Mouse (Mus musculus): ENCODE data around the gene Satl1. TPM values are rescaled to one million over a fixed set of nuclear protein-coding genes. Genes with fewer than 3 reads are reported as not detected.

Satl1 gene
- not detected for polyA plus RNA-seq (2015; fragmentation: Illumina TruSeq; extraction: RNeasy Lipid Tissue Mini Kit (QIAGEN cat#74804); ENCODE audit: low read depth, low replicate concordance)

DNA sequence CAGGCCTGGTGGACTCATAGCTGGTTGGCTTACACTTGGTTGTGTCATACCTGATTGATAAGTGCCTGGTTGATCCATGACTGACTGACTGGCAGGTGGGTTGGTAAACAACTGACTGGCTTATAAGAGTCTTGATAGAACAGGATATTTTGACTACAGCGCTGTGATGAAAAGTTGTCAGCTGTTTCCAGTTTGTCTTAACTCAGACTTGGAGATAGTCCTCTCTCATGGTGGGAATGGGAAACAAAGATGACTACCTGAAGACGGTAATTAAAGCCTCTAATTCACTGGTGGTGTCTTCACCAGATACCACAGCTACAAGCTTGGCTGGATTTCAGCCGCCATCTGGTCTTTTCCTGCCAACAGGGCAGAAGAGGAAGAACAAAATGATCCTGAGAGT, at the start of gene Satl1:
Gene Satl1, minus strand, starts transcription at position 101 of the 400 bp plus-strand sequence.

Other genes starting within 250 kb of the Satl1 start
- not detected for gene 4933403O08Rik, start 167.7 kb downstream of the Satl1 start, polyA plus RNA-seq (2015; fragmentation: Illumina TruSeq; extraction: RNeasy Lipid Tissue Mini Kit (QIAGEN cat#74804); ENCODE audit: low read depth, low replicate concordance)
- 7.5 TPM for gene Apool, start 95.4 kb downstream of the Satl1 start, polyA plus RNA-seq (2015; fragmentation: Illumina TruSeq; extraction: RNeasy Lipid Tissue Mini Kit (QIAGEN cat#74804); ENCODE audit: low read depth, low replicate concordance)
- not detected for gene 2010106E10Rik, start 88.5 kb upstream of the Satl1 start, polyA plus RNA-seq (2015; fragmentation: Illumina TruSeq; extraction: RNeasy Lipid Tissue Mini Kit (QIAGEN cat#74804); ENCODE audit: low read depth, low replicate concordance)
- 9.5 TPM for gene Zfp711, start 193.7 kb upstream of the Satl1 start, polyA plus RNA-seq (2015; fragmentation: Illumina TruSeq; extraction: RNeasy Lipid Tissue Mini Kit (QIAGEN cat#74804); ENCODE audit: low read depth, low replicate concordance)

Measured in brain, adult 10 weeks (tissue).